Mouse (Mus musculus) testis, adult 2 months (tissue): Measurements from ENCODE around the gene Slc5a4a.

Experiments
- CTCF ChIP-seq: fragments of 200-500 bp; IDR thresholded peaks from 2 replicates; pipeline ENCODE4 v1.5.1; 2012; ENCODE audit warnings: low read depth, mild to moderate bottlenecking, inconsistent platforms, low read length, moderate library complexity; ENCODE audit not compliant: control insufficient read depth, insufficient read depth, insufficient replicate concordance
- POLR2A ChIP-seq: fragments of 200-500 bp; IDR thresholded peaks from 2 replicates; pipeline ENCODE4 v1.6.1; 2012; ENCODE audit warnings: low read depth, mild to moderate bottlenecking, inconsistent platforms, low read length, moderate library complexity; ENCODE audit not compliant: control insufficient read depth

GRCm38 (mm10) chr10:76201416-76201815, 54.2 kb downstream of the Slc5a4a start:
- no peak for TF ChIP-seq POLR2A
- no peak for TF ChIP-seq CTCF
